Mouse (Mus musculus) lung, postnatal 0 days (tissue): ENCODE results near the gene Cops7a. TPM values are rescaled to one million over a fixed set of nuclear protein-coding genes. Genes with fewer than 3 reads are reported as not detected.

Source experiments
- ATAC-seq: fragments of 200-750 bp; cut with Nextera tagmentation; 2 replicates; pipeline ENCODE4 v1.8.0; 2017; ENCODE audit warnings: moderate library complexity
- DNase-seq: peaks from one replicate; pipeline ENCODE4 v3.0.0-alpha.2; 2016; ENCODE audit warnings: low spot score
- H3K27ac ChIP-seq: fragments of 300-500 bp; sonication (generic); 2 replicates; pipeline ENCODE4 v1.5.1; 2014; ENCODE audit warnings: antibody characterized with exemption, mild to moderate bottlenecking, low read length, mixed read lengths
- H3K27me3 ChIP-seq: fragments of 300-500 bp; sonication (generic); replicated peaks from 2 replicates; pipeline ENCODE4 v1.6.1; 2014; ENCODE audit warnings: low read length, mixed read lengths; ENCODE audit not compliant: insufficient read depth
- H3K36me3 ChIP-seq: fragments of 300-500 bp; sonication (generic); 2 replicates; pipeline ENCODE4 v1.6.1; 2014; ENCODE audit warnings: low read length, mixed read lengths; ENCODE audit not compliant: insufficient read depth
- H3K4me1 ChIP-seq: fragments of 300-500 bp; sonication (generic); 2 replicates; pipeline ENCODE4 v1.6.1; 2014; ENCODE audit warnings: antibody characterized with exemption, low read depth, low read length, mixed read lengths; ENCODE audit not compliant: insufficient read depth
- H3K4me2 ChIP-seq: fragments of 300-500 bp; sonication (generic); replicated peaks from 2 replicates; pipeline ENCODE4 v1.6.1; 2014; ENCODE audit warnings: low read depth, mild to moderate bottlenecking, low read length, moderate library complexity, mixed read lengths
- H3K4me3 ChIP-seq: fragments of 300-500 bp; sonication (generic); 2 replicates; pipeline ENCODE4 v1.5.1; 2014; ENCODE audit warnings: low read depth, low read length
- H3K9ac ChIP-seq: fragments of 300-500 bp; sonication (generic); replicated peaks from 2 replicates; pipeline ENCODE4 v1.6.1; 2014; ENCODE audit warnings: low read depth, mild to moderate bottlenecking
- H3K9me3 ChIP-seq: fragments of 300-500 bp; sonication (generic); 2 replicates; pipeline ENCODE4 v1.6.1; 2016; ENCODE audit warnings: low read length, mixed read lengths
- CTCF ChIP-seq: IDR thresholded peaks from 2 replicates; pipeline ENCODE4 v1.5.1; 2016; ENCODE audit warnings: antibody characterized with exemption, mild to moderate bottlenecking
- EP300 ChIP-seq: IDR thresholded peaks from 2 replicates; pipeline ENCODE4 v1.6.1; 2016; ENCODE audit warnings: antibody characterized with exemption, mild to moderate bottlenecking, control low read depth
- WGBS: fragments of 180-500 bp; shearing (Covaris S2); extraction: QIAGEN DNeasy Blood & Tissue Kit; methylation state at CpG from one replicate; pipeline ENCODE4 v1.1.7; 2014; 5-methylcytosine and 5-hydroxymethylcytosine counted together
- polyA plus RNA-seq: library from polyadenylated mRNA; unstranded; fragments of >200 nt; fragmentation: Nextera tagmentation; extraction: Ambion mirVana; gene quantifications from 2 replicates; pipeline ENCODE4 v1.2.1, GENCODE M21; 2015

Gene Cops7a
- polyA plus RNA-seq, 1 experiment from 2014 or later: 118 TPM

DNA sequence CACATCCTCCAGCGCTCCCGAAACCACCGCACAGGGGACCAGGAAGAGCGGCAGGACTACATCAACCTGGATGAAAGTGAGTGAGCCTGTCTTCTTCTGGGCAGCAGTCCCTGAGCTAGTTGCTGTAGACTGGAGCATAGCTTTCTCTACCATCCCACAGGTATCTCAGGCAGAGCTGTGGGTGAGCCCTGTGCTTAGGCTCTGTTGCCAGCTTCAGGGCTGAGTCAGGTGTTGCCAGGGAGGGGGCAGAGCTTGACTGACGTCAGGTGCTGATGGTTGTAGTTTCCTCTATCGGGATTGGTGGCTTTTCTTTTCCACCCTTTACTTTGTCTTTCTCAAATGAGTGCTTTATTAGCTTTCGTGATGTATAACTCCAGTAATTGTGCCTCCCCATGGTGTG is 30.7 kb downstream of the Cops7a start:
- 92% methylated on average over 7 of the region's 7 CpGs for WGBS
- TF ChIP-seq EP300 (no peak), CTCF (no peak)
- Histone ChIP-seq H3K4me1 (peaks cover 12% of the 10 kb centered on the region), H3K4me2 (no peak overlapping the region), H3K36me3 (peaks cover 23% of the 10 kb centered on the region; the same call in 1 of the 2 replicates), H3K9ac (no peak overlapping the region), H3K27me3 (no peaks in the 10 kb centered on the region), H3K4me3 (no peak overlapping the region), H3K27ac (no peak overlapping the region), H3K9me3 (no peaks in the 10 kb centered on the region)
- no peak for DNase-seq
- no peak for ATAC-seq

DNA sequence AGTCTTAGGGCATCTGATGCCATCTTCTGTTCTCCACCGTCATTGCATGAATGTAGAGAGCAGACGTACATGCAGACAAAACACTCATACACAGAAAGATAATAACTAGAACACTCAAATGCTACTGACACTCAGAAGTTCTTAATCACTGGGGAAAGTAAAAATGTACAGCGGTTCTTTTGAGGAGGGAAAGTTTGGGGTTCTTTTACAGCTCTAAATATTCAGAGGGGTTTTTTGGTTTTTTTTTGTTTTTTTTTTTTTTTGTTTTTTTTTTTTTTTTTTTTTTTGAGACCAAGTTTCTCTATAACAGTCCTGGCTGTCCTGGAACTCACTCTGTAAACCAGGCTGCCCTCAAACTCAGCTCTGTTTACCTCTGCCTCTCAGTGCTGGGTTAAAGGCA is 32.2 kb downstream of the Cops7a start:
- DNase-seq: no peak
- H3K4me1 ChIP-seq: peaks cover 12% of the 10 kb centered on the region
- no peak overlapping the region for H3K9ac ChIP-seq
- no peak overlapping the region for H3K4me2 ChIP-seq
- no peak overlapping the region for H3K27ac ChIP-seq
- H3K27me3 ChIP-seq: no peaks in the 10 kb centered on the region
- no peak for ATAC-seq
- WGBS: 78% methylated on average over 3 of the region's 3 CpGs
- H3K9me3 ChIP-seq: no peaks in the 10 kb centered on the region
- H3K4me3 ChIP-seq: no peak overlapping the region
- peak; percentile 25; the same call in 1 of the 2 replicates for TF ChIP-seq CTCF
- no peak for TF ChIP-seq EP300
- peaks cover 23% of the 10 kb centered on the region; the same call in 1 of the 2 replicates for H3K36me3 ChIP-seq

- peak overlapping the region; percentile 71 for H3K4me2 ChIP-seq
- H3K27ac ChIP-seq: peak overlapping the region; percentile 96
- peaks cover 12% of the 10 kb centered on the region for H3K4me1 ChIP-seq
- H3K4me3 ChIP-seq: peak overlapping the region; percentile 79
- WGBS: 45% methylated on average over 12 of the region's 12 CpGs
- ATAC-seq (no peak), DNase-seq (no peak)
- H3K9ac ChIP-seq: peak overlapping the region; percentile 86
- H3K36me3 ChIP-seq: peaks cover 23% of the 10 kb centered on the region; the same call in 1 of the 2 replicates
- TF ChIP-seq CTCF: no peak
- TF ChIP-seq EP300: no peak
- H3K9me3 ChIP-seq: no peaks in the 10 kb centered on the region
- no peaks in the 10 kb centered on the region for H3K27me3 ChIP-seq
Observed at GRCm38 (mm10) chr6:124932314-124932695, 33.0 kb downstream of the Cops7a start.

DNA sequence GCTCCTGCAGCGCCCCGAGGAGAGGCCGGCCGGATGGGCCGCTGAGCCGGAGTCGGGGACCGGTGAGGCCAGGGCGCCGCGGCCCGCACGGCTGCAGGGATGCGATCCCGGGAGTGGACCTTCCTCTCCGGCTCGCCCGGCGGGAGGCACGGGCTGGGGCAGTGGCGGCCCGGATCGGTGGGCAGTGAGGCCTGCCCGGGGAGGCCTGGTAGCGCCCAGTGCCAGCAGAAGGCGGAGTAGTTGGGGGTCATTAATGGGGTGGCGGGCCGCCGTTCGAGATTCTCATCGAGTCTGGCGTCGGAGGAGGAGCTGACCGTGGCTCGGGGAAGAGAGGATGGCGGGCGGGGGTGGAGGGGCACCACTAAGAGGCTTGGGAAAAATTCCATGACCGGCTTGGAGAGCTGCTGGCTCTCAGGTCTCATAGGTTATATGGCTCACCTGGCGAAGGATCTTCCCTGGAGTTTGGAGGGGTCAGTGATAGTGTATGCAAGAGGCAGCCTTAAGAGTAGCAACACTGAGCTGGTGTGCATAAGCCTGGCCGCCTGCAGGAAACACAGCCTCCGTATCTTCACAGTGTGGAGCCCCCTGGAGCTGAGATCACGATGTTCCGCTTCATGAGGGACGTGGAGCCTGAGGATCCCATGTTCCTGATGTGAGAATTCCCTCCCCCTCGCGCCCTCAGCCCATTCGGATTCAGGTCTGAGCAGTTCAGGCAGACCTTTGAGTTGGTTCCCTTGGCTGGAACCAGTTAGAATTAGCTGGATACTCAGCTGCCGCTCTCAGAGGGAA is 33.6 kb downstream of the Cops7a start:
- H3K9ac ChIP-seq: peak overlapping the region; percentile 86
- peak overlapping the region; percentile 96 for H3K27ac ChIP-seq
- 1% methylated on average over 45 of the region's 48 CpGs for WGBS
- H3K36me3 ChIP-seq: peaks cover 22% of the 10 kb centered on the region; the same call in 1 of the 2 replicates
- DNase-seq (peak; percentile 78), ATAC-seq (no peak)
- no peaks in the 10 kb centered on the region for H3K27me3 ChIP-seq
- peak overlapping the region; percentile 79 for H3K4me3 ChIP-seq
- H3K9me3 ChIP-seq: no peaks in the 10 kb centered on the region
- peak overlapping the region; percentile 71 for H3K4me2 ChIP-seq
- peak; percentile 70 for TF ChIP-seq CTCF
- TF ChIP-seq EP300: no peak
- peaks cover 12% of the 10 kb centered on the region for H3K4me1 ChIP-seq

- under 1% methylated on average over 46 of the region's 64 CpGs for WGBS
- H3K4me1 ChIP-seq: peaks cover 12% of the 10 kb centered on the region
Observed at GRCm38 (mm10) chr6:124930754-124931524, 34.4 kb downstream of the Cops7a start, which contains the start of gene Mlf2. Gene Mlf2 (plus strand): TSS chr6:124931386.

DNA sequence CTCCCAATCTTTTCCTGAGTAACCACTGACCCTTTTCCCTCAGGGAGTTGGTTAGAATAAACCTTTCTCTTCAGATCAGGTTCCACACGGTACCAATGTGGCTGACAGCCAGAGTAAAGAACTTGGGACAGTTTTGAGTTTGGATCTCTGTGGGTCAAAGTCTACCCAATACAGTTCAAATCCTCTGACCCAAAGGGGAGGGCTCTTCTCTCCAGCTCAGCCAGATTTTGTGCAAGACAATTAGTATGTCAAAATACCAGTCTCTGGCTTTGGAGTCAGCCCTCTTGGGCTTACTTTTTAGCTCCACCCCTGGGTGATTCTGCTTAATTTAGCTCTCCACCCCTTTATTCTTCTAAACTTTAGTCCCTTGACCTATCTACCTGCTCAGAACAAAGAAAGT is 35.1 kb downstream of the Cops7a start:
- Histone ChIP-seq H3K9me3 (no peaks in the 10 kb centered on the region), H3K27ac (peak overlapping the region; percentile 96), H3K4me3 (0 out of 2 replicates have a peak overlapping the region, but pooled peaks have one; percentile 79), H3K4me1 (peaks cover 14% of the 10 kb centered on the region), H3K9ac (no peak overlapping the region), H3K4me2 (peak overlapping the region; percentile 71), H3K36me3 (peaks cover 8% of the 10 kb centered on the region; the same call in 1 of the 2 replicates), H3K27me3 (no peaks in the 10 kb centered on the region)
- DNase-seq (peak; percentile 82), ATAC-seq (no peak)
- TF ChIP-seq EP300: no peak
- TF ChIP-seq CTCF: no peak
- 13% methylated on average over 1 of the region's 1 CpGs for WGBS

More at GRCm38 (mm10) chr6:124930754-124931524, 34.4 kb downstream of the Cops7a start, which contains the start of gene Mlf2:
- H3K27ac ChIP-seq: peak within 1 kb of the TSS; percentile 96
- ATAC-seq (peak; percentile 91), DNase-seq (peak; percentile 99)
- H3K4me2 ChIP-seq: peak within 1 kb of the TSS; percentile 71
- peak within 1 kb of the TSS; percentile 86 for H3K9ac ChIP-seq
- peak within 1 kb of the TSS; percentile 79 for H3K4me3 ChIP-seq
- TF ChIP-seq EP300 (peak; percentile 84), CTCF (peak; percentile 99)
- H3K36me3 ChIP-seq: peaks cover 15% of the 10 kb centered on the region; the same call in 1 of the 2 replicates
- no peaks in the 10 kb centered on the region for H3K27me3 ChIP-seq
- no peaks in the 10 kb centered on the region for H3K9me3 ChIP-seq
